Mouse (Mus musculus): ENCODE measurements around the gene Pex19. TPM values are rescaled to one million over a fixed set of nuclear protein-coding genes. Genes with fewer than 3 reads are reported as not detected.

Pex19 gene
- polyA plus RNA-seq, 1 experiment from 2014 or later: 185 TPM

DNA sequence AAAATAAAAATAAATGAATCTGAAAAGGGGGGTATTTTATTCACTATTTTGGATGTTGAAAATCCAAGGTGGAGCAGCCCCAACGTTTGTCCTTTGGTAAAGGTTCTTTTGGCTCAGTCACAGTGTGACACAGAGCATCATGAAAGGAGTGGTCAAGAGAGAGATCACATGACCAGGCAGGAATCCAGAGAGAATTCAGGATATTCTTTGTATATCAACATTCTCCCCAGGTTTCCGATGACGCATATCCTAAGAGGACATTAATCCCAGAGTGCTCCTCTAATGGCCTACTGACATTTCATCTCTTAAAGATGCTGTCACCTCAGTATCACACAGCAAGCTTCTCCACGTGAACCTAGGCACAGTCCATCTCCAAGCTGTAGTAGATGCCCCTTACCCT is 22.9 kb upstream of the Pex19 start:
- H3K9me3 ChIP-seq (ENCODE audit: control insufficient read depth, low read length): no peaks in the 10 kb centered on the region
- no peak for ATAC-seq (ENCODE audit: insufficient read depth, low FRiP score, low TSS enrichment)
- H3K4me1 ChIP-seq (ENCODE audit: control insufficient read depth, insufficient read depth, low read length): no peaks in the 10 kb centered on the region
- peaks cover 31% of the 10 kb centered on the region for H3K36me3 ChIP-seq (ENCODE audit: control insufficient read depth, insufficient read depth, low read length)
- H3K27me3 ChIP-seq (ENCODE audit: control insufficient read depth, insufficient read depth, low read length): no peaks in the 10 kb centered on the region
- no peak overlapping the region for H3K27ac ChIP-seq (ENCODE audit: low read depth, low read length)
- no peak for DNase-seq (ENCODE audit: low spot score)
- no peak overlapping the region for H3K9ac ChIP-seq (ENCODE audit: low read length)
- 85% methylated on average over 4 of the region's 4 CpGs for WGBS
- no peak overlapping the region for H3K4me3 ChIP-seq (ENCODE audit: low read depth, low read length)
- H3K4me2 ChIP-seq (ENCODE audit: low read depth): no peak overlapping the region

DNA sequence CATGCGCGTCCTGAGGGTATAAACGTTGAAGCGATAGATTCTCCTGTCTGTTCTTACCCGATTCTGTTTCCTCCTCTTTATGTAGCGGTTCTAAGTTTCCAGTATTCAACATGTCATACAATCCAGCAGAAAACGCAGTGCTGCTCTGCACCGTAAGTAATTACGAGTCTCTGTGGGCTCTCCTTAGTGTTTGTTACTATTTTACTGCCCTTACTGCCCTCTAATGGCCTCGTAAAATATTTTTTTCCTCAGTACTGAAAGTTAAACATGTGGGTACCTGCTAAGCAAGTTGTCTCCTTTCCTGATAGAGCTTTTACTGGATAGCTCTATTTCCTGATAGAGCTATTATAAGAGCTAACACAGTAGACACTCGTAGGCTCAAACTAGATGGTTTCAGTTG is 21.5 kb upstream of the Pex19 start:
- H3K36me3 ChIP-seq (ENCODE audit: control insufficient read depth, insufficient read depth, low read length): peaks cover 32% of the 10 kb centered on the region
- DNase-seq (ENCODE audit: low spot score): no peak

GRCm38 (mm10) chr1:172107777-172108477 is 18.6 kb upstream of the Pex19 start:
- Histone ChIP-seq H3K36me3 (ENCODE audit: control insufficient read depth, insufficient read depth, low read length) (peaks cover 26% of the 10 kb centered on the region), H3K9ac (ENCODE audit: low read length) (no peak overlapping the region), H3K4me1 (ENCODE audit: control insufficient read depth, insufficient read depth, low read length) (no peaks in the 10 kb centered on the region), H3K4me3 (ENCODE audit: low read depth, low read length) (no peak overlapping the region), H3K27me3 (ENCODE audit: control insufficient read depth, insufficient read depth, low read length) (no peaks in the 10 kb centered on the region), H3K9me3 (ENCODE audit: control insufficient read depth, low read length) (no peaks in the 10 kb centered on the region), H3K4me2 (ENCODE audit: low read depth) (no peak overlapping the region), H3K27ac (ENCODE audit: low read depth, low read length) (no peak overlapping the region)
- DNase-seq (ENCODE audit: low spot score) (no peak), ATAC-seq (ENCODE audit: insufficient read depth, low FRiP score, low TSS enrichment) (no peak)
- WGBS: 77% methylated on average over 10 of the region's 10 CpGs

More for the DNA sequence above, 21.5 kb upstream of the Pex19 start:
- Histone ChIP-seq H3K9me3 (ENCODE audit: control insufficient read depth, low read length) (no peaks in the 10 kb centered on the region), H3K4me3 (ENCODE audit: low read depth, low read length) (no peak overlapping the region), H3K27me3 (ENCODE audit: control insufficient read depth, insufficient read depth, low read length) (no peaks in the 10 kb centered on the region), H3K4me1 (ENCODE audit: control insufficient read depth, insufficient read depth, low read length) (no peaks in the 10 kb centered on the region), H3K4me2 (ENCODE audit: low read depth) (no peak overlapping the region), H3K27ac (ENCODE audit: low read depth, low read length) (no peak overlapping the region), H3K9ac (ENCODE audit: low read length) (no peak overlapping the region)
- no peak for ATAC-seq (ENCODE audit: insufficient read depth, low FRiP score, low TSS enrichment)
- WGBS: 75% methylated on average over 11 of the region's 11 CpGs

DNA sequence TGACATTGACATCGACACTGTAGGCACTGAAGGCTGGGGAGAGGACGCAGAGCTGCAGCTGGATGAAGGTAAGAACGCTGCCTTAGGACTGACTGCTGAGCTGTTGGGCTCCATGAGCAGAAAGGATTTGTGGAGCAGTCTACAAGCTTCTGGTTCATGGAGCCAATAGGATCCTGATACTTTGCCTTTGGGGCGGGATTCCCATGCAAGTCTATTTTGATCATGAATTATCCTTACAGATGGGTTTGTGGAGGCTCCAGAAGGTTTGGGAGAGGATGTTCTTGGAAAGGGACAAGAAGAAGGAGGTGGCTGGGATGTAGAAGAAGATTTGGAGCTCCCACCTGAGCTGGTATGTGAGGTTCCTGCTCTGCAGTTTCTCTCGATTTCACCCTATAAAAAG is 9.6 kb upstream of the Pex19 start:
- H3K9ac ChIP-seq (ENCODE audit: low read length): no peak overlapping the region
- no peak for ATAC-seq (ENCODE audit: insufficient read depth, low FRiP score, low TSS enrichment)
- H3K27me3 ChIP-seq (ENCODE audit: control insufficient read depth, insufficient read depth, low read length): no peaks in the 10 kb centered on the region
- H3K4me1 ChIP-seq (ENCODE audit: control insufficient read depth, insufficient read depth, low read length): no peaks in the 10 kb centered on the region
- 95% methylated on average over 5 of the region's 5 CpGs for WGBS
- H3K36me3 ChIP-seq (ENCODE audit: control insufficient read depth, insufficient read depth, low read length): peaks cover 35% of the 10 kb centered on the region
- H3K4me3 ChIP-seq (ENCODE audit: low read depth, low read length): no peak overlapping the region
- H3K27ac ChIP-seq (ENCODE audit: low read depth, low read length): no peak overlapping the region
- no peaks in the 10 kb centered on the region for H3K9me3 ChIP-seq (ENCODE audit: control insufficient read depth, low read length)
- no peak overlapping the region for H3K4me2 ChIP-seq (ENCODE audit: low read depth)
- no peak for DNase-seq (ENCODE audit: low spot score)

- DNase-seq (ENCODE audit: low spot score): no peak
- no peak for ATAC-seq (ENCODE audit: insufficient read depth, low FRiP score, low TSS enrichment)
- no peak overlapping the region for H3K27ac ChIP-seq (ENCODE audit: low read depth, low read length)
- H3K36me3 ChIP-seq (ENCODE audit: control insufficient read depth, insufficient read depth, low read length): peaks cover 35% of the 10 kb centered on the region
- H3K4me3 ChIP-seq (ENCODE audit: low read depth, low read length): no peak overlapping the region
- H3K27me3 ChIP-seq (ENCODE audit: control insufficient read depth, insufficient read depth, low read length): no peaks in the 10 kb centered on the region
- H3K4me2 ChIP-seq (ENCODE audit: low read depth): no peak overlapping the region
- WGBS: 88% methylated on average over 6 of the region's 6 CpGs
- H3K9me3 ChIP-seq (ENCODE audit: control insufficient read depth, low read length): no peaks in the 10 kb centered on the region
- H3K9ac ChIP-seq (ENCODE audit: low read length): no peak overlapping the region
- no peaks in the 10 kb centered on the region for H3K4me1 ChIP-seq (ENCODE audit: control insufficient read depth, insufficient read depth, low read length)
Measured at GRCm38 (mm10) chr1:172119100-172119499, 7.5 kb upstream of the Pex19 start.

GRCm38 (mm10) chr1:172119720-172120119 is 6.8 kb upstream of the Pex19 start:
- Histone ChIP-seq H3K27me3 (ENCODE audit: control insufficient read depth, insufficient read depth, low read length) (no peaks in the 10 kb centered on the region), H3K4me3 (ENCODE audit: low read depth, low read length) (no peak overlapping the region), H3K36me3 (ENCODE audit: control insufficient read depth, insufficient read depth, low read length) (peaks cover 35% of the 10 kb centered on the region), H3K4me2 (ENCODE audit: low read depth) (no peak overlapping the region), H3K27ac (ENCODE audit: low read depth, low read length) (no peak overlapping the region), H3K9ac (ENCODE audit: low read length) (no peak overlapping the region), H3K9me3 (ENCODE audit: control insufficient read depth, low read length) (no peaks in the 10 kb centered on the region), H3K4me1 (ENCODE audit: control insufficient read depth, insufficient read depth, low read length) (no peaks in the 10 kb centered on the region)
- 58% methylated on average over 3 of the region's 3 CpGs for WGBS
- ATAC-seq (ENCODE audit: insufficient read depth, low FRiP score, low TSS enrichment) (no peak), DNase-seq (ENCODE audit: low spot score) (peak; percentile 40)

- 80% methylated on average over 2 of the region's 2 CpGs for WGBS
- Histone ChIP-seq H3K9me3 (ENCODE audit: control insufficient read depth, low read length) (no peaks in the 10 kb centered on the region), H3K4me1 (ENCODE audit: control insufficient read depth, insufficient read depth, low read length) (peaks cover 4% of the 10 kb centered on the region), H3K9ac (ENCODE audit: low read length) (no peak overlapping the region), H3K27me3 (ENCODE audit: control insufficient read depth, insufficient read depth, low read length) (no peaks in the 10 kb centered on the region), H3K4me3 (ENCODE audit: low read depth, low read length) (no peak overlapping the region), H3K4me2 (ENCODE audit: low read depth) (no peak overlapping the region), H3K27ac (ENCODE audit: low read depth, low read length) (no peak overlapping the region), H3K36me3 (ENCODE audit: control insufficient read depth, insufficient read depth, low read length) (peaks cover 27% of the 10 kb centered on the region)
- no peak for ATAC-seq (ENCODE audit: insufficient read depth, low FRiP score, low TSS enrichment)
- DNase-seq (ENCODE audit: low spot score): no peak
Measured at GRCm38 (mm10) chr1:172122671-172123070, 3.9 kb upstream of the Pex19 start.

GRCm38 (mm10) chr1:172124572-172124971 is 2.0 kb upstream of the Pex19 start:
- H3K27me3 ChIP-seq (ENCODE audit: control insufficient read depth, insufficient read depth, low read length): no peaks in the 10 kb centered on the region
- peaks cover 5% of the 10 kb centered on the region for H3K4me1 ChIP-seq (ENCODE audit: control insufficient read depth, insufficient read depth, low read length)
- H3K36me3 ChIP-seq (ENCODE audit: control insufficient read depth, insufficient read depth, low read length): peaks cover 23% of the 10 kb centered on the region
- no peaks in the 10 kb centered on the region for H3K9me3 ChIP-seq (ENCODE audit: control insufficient read depth, low read length)
- no peak overlapping the region for H3K9ac ChIP-seq (ENCODE audit: low read length)
- WGBS: 84% methylated on average over 6 of the region's 6 CpGs
- no peak for DNase-seq (ENCODE audit: low spot score)
- no peak for ATAC-seq (ENCODE audit: insufficient read depth, low FRiP score, low TSS enrichment)
- no peak overlapping the region for H3K4me2 ChIP-seq (ENCODE audit: low read depth)
- no peak overlapping the region for H3K4me3 ChIP-seq (ENCODE audit: low read depth, low read length)
- H3K27ac ChIP-seq (ENCODE audit: low read depth, low read length): no peak overlapping the region

- Histone ChIP-seq H3K9me3 (ENCODE audit: control insufficient read depth, low read length) (no peaks in the 10 kb centered on the region), H3K4me2 (ENCODE audit: low read depth) (peak overlapping the region; percentile 72), H3K27me3 (ENCODE audit: control insufficient read depth, insufficient read depth, low read length) (no peaks in the 10 kb centered on the region), H3K4me3 (ENCODE audit: low read depth, low read length) (peak overlapping the region; percentile 78), H3K4me1 (ENCODE audit: control insufficient read depth, insufficient read depth, low read length) (peaks cover 5% of the 10 kb centered on the region), H3K9ac (ENCODE audit: low read length) (peak overlapping the region; percentile 85), H3K36me3 (ENCODE audit: control insufficient read depth, insufficient read depth, low read length) (peaks cover 23% of the 10 kb centered on the region), H3K27ac (ENCODE audit: low read depth, low read length) (no peak overlapping the region)
- DNase-seq (ENCODE audit: low spot score) (no peak), ATAC-seq (ENCODE audit: insufficient read depth, low FRiP score, low TSS enrichment) (no peak)
- 66% methylated on average over 5 of the region's 5 CpGs for WGBS
Measured at GRCm38 (mm10) chr1:172127487-172127886, 932 bp downstream of the Pex19 start.
